Mouse (Mus musculus) stomach, embryonic 15.5 days (tissue): ENCODE measurements at regions not wholly inside any gene's neighbourhood (a gene's known extent, or its start where the extent isn't known, plus 50 kb on each side); places are given as distances from the start of the nearest gene placed in this dataset.
"Not testable (repeated sequence)": the region's sequence is repeated elsewhere in the genome, so short reads cannot be mapped to it uniquely, and the experiment has no call there.

Experiments used
- ATAC-seq: fragments of 200-750 bp; cut with Nextera tagmentation; 2 replicates; pipeline ENCODE4 v1.8.0; 2017; ENCODE audit warnings: low read depth, moderate number of reproducible peaks, moderate TSS enrichment; ENCODE audit not compliant: insufficient read depth, low FRiP score
- H3K27ac ChIP-seq: fragments of 300-500 bp; sonication (generic); 2 replicates; pipeline ENCODE4 v1.5.1; 2015; ENCODE audit warnings: mild to moderate bottlenecking, inconsistent platforms
- H3K27me3 ChIP-seq: fragments of 300-500 bp; sonication (generic); replicated peaks from 2 replicates; pipeline ENCODE4 v1.6.1; 2015; ENCODE audit warnings: inconsistent platforms
- H3K36me3 ChIP-seq: fragments of 300-500 bp; sonication (generic); 2 replicates; pipeline ENCODE4 v1.6.1; 2015; ENCODE audit warnings: inconsistent platforms
- H3K4me1 ChIP-seq: fragments of 300-500 bp; sonication (generic); 2 replicates; pipeline ENCODE4 v1.6.1; 2015; ENCODE audit warnings: inconsistent platforms
- H3K4me2 ChIP-seq: fragments of 300-500 bp; sonication (generic); 2 replicates; pipeline ENCODE4 v1.6.1; 2015; ENCODE audit warnings: mild to moderate bottlenecking, inconsistent platforms
- H3K4me3 ChIP-seq: fragments of 300-500 bp; sonication (generic); replicated peaks from 2 replicates; pipeline ENCODE4 v1.5.1; 2015; ENCODE audit warnings: inconsistent platforms
- H3K9ac ChIP-seq: fragments of 300-500 bp; sonication (generic); 2 replicates; pipeline ENCODE4 v1.6.1; 2015; ENCODE audit warnings: inconsistent platforms
- H3K9me3 ChIP-seq: fragments of 300-500 bp; sonication (generic); 2 replicates; pipeline ENCODE4 v1.6.1; 2016; ENCODE audit warnings: inconsistent platforms
- WGBS: fragments of 180-500 bp; shearing (Covaris S2); methylation state at CpG from one replicate; pipeline ENCODE4 v1.1.7; 2015; 5-methylcytosine and 5-hydroxymethylcytosine counted together

- WGBS = 79% methylated on average over 7 of the region's 7 CpGs
- no peak for ATAC-seq
- Histone ChIP-seq H3K4me2 (no peak overlapping the region), H3K27me3 (no peaks in the 10 kb centered on the region), H3K27ac (no peak overlapping the region), H3K9ac (no peak overlapping the region), H3K4me3 (no peak overlapping the region), H3K9me3 (no peaks in the 10 kb centered on the region), H3K36me3 (no peaks in the 10 kb centered on the region), H3K4me1 (no peaks in the 10 kb centered on the region)
These were observed 872.3 kb downstream of the Nxph1 start for GRCm38 (mm10) chr6:9820311-9821243.

GRCm38 (mm10) chr6:9834884-9835476 lies 886.7 kb downstream of the Nxph1 start:
- H3K4me1 ChIP-seq = no peaks in the 10 kb centered on the region
- H3K4me2 ChIP-seq = no peak overlapping the region
- H3K36me3 ChIP-seq = no peaks in the 10 kb centered on the region
- H3K4me3 ChIP-seq = no peak overlapping the region
- H3K9ac ChIP-seq = no peak overlapping the region
- H3K9me3 ChIP-seq = no peaks in the 10 kb centered on the region
- no peaks in the 10 kb centered on the region for H3K27me3 ChIP-seq
- 53% methylated on average over 5 of the region's 5 CpGs for WGBS
- no peak for ATAC-seq
- H3K27ac ChIP-seq = no peak overlapping the region

GRCm38 (mm10) chr6:9842391-9842790 lies 894.2 kb downstream of the Nxph1 start:
- no peaks in the 10 kb centered on the region for H3K36me3 ChIP-seq
- no peaks in the 10 kb centered on the region for H3K27me3 ChIP-seq
- no peak overlapping the region for H3K9ac ChIP-seq
- H3K4me2 ChIP-seq = no peak overlapping the region
- no peaks in the 10 kb centered on the region for H3K9me3 ChIP-seq
- no peak overlapping the region for H3K27ac ChIP-seq
- 95% methylated on average over 2 of the region's 2 CpGs for WGBS
- no peak overlapping the region for H3K4me3 ChIP-seq
- no peak for ATAC-seq
- no peaks in the 10 kb centered on the region for H3K4me1 ChIP-seq

GRCm38 (mm10) chr6:9889853-9890252 lies 941.6 kb downstream of the Nxph1 start:
- H3K27me3 ChIP-seq, H3K9ac ChIP-seq, H3K36me3 ChIP-seq, H3K9me3 ChIP-seq, H3K27ac ChIP-seq, H3K4me3 ChIP-seq, H3K4me2 ChIP-seq, H3K4me1 ChIP-seq: not testable (repeated sequence)
- peak; percentile 100 for ATAC-seq
- 88% methylated on average over 8 of the region's 8 CpGs for WGBS
